Mouse (Mus musculus): ENCODE measurements around the gene 6330409D20Rik. TPM values are rescaled to one million over a fixed set of nuclear protein-coding genes. Genes with fewer than 3 reads are reported as not detected.
A peak's percentile ranks its signal among the peaks of the same experiment; 100 is the strongest.

The 6330409D20Rik gene
- total RNA-seq, 2 experiments from 2014 or later: 1.2 to 1.3 TPM

DNA sequence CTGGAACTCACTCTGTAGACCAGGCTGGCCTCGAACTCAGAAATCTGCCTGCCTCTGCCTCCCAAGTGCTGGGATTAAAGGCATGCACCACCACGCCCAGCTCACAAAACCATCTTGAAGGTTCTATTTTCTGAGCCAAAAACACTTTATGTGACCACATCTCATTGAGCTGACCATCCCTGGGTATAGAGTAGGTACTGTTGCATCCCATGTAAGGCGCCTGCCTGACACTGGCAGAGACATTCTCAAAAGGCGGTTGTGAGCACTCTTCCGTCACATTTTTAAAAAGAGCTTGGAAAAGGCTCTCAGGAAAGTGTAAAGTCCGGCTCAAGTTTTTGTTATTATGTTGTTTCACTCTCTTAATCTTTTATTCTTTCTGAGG lies 15.8 kb upstream of the 6330409D20Rik start:
- no peak for DNase-seq

DNA sequence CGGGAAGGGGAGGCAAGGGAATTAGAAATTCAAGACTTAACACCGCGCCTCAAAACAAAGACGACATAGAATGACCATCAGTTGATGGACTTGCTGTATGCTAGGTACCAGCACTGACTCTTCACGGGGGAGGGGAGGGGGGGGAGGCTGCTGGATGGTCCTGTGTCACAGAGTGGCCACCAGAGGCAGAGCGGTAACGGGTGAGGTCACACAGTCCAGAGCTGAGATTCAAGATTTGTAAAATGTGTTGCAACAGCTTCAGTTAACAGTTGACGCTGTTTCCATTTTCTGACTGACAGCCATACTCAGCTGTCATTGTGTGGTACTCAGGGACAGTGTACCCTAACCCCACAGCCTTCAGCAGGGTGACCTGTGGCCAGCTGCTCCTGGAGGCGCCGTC lies 11.4 kb upstream of the 6330409D20Rik start:
- DNase-seq: no peak

DNA sequence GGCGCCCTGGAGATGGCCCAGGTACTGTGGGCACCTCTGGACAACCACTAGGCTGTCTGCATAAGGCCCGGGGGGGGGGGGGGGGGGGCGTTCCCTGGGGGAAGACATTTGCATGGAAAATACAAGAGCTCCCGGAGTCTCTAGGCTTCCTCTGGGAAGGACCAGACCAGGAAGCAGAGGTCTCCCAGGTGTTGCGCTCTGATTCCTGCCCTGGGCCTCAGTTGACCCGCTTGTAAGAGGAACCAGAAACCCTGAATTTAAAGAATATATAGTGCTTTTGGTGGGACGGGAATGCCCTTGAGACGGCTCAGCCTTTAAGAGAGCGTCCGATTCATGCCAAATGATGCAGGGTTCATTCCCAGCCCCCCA lies 10.8 kb upstream of the 6330409D20Rik start:
- DNase-seq: no peak

DNA sequence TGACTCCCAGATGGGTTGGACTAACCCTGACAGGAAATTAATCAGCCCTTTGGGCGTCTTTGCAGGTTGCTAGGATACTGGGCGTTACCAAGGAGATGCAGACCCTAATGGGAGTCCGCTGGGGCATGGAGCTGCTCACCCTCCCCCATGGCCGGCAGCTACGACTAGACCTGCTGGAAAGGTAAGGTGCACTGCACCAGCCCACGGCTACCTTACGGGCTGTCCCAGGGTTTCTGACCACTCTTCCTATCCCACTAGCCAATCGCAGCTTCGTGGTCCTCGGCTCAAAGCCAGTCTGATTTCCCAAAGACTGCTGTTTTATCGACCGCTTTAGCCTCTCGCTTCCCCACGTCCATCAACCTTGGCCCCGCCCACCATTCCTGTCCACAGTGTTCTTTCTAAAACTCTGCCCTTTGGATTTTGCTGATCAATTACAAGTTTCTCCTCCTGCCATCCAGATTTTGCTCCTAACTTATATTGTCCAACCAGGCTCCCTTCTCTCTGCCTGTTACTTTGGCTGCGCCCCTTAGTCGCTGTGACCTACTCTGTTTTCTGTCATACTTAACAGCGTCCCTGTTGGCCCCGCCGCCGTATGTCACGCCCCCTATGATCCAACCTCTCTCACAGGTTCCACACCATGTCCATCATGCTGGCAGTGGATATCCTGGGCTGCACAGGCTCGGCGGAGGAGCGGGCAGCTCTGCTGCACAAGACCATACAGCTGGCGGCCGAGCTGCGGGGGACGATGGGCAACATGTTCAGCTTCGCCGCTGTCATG lies 10.3 kb upstream of the 6330409D20Rik start:
- no peak for DNase-seq

DNA sequence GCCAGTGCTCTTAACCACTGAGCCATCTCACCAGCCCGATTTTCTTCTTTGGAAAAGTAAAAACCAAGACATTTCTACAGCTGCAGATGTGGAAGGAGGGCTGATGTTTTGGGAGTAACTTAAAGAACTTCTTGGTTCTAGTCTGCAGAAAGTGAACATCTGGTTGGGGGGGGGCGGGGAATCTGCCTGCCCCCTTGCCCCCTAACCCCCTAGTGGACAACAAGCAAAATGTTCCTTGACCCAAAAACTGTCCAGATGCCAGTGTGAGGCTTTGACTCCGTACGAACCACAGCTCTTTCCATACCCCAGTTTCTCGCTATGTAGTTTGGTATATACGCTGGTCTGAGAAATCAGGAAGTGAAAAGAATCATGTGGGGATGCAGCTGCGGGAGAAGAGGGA lies 9.4 kb upstream of the 6330409D20Rik start:
- no peak for DNase-seq

DNA sequence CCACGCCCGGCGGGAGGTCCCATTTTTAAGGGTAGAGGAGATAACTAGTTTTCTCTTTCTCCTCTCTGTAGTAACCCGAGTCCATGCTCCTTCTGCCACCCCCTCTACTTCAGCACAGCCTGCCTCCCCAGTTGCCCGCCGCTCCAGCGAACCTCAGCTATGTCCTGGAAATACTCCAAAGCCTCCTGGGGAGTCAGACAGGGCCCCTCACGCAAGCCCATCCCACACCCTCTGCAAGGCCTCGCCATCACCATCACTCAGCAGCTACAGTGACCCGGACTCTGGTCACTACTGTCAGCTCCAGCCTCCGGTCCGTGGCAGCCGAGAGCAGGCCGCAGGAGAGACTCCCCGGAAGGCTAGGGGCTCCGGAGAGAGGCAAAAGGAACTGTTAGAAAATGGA lies 8.3 kb upstream of the 6330409D20Rik start:
- no peak for DNase-seq

DNA sequence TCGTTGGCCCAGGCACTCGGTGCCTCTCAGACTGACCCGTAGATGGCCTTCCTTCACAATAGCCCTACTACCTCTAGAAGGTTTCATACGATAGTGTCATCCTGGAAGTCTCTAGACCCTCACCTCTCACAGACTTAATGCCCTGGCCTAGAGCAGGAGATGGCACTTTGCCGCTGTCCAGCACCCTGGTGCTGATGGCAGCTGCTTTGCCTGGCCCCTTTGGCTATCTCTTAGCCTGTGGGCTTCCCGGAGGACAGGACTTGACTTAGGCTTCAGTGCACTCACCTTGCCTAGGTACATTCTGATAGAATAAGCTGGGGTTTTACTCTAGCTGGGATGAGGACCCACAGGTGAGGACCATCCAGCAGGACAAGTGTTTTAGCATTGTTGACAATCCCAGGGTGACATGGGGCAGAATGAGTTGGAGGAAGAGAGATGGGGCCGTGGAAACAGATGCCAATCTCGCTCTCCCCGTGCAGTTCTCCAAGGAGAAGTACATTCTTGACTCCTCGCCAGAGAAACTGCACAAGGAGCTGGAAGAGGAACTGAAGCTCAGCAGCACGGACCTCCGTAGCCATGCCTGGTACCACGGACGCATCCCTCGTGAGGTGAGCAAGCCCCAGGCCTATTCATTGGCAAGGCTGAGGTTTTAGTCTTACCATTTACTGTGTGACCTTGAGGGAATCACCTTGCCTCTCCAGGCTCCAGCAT lies 3.6 kb upstream of the 6330409D20Rik start:
- DNase-seq: no peak

DNA sequence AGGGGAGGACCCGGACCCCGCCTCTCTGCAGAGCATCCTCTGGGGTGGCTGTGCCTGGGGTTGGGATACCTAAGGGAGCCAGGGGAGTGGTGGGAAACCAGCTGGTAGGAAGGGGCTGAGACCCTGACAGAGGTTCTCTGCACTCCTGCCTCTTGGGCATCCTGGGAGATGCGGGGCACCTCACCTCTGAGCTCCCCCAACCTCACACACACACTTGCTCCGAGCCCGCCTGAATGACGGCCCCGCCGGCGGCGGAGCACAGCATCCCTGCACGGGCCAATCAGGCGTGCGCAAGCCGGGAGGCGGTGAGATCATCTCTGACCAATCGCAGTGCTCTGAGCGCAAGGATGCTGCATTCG lies 1.3 kb upstream of the 6330409D20Rik start:
- DNase-seq: peak; percentile 83 to 86

DNA sequence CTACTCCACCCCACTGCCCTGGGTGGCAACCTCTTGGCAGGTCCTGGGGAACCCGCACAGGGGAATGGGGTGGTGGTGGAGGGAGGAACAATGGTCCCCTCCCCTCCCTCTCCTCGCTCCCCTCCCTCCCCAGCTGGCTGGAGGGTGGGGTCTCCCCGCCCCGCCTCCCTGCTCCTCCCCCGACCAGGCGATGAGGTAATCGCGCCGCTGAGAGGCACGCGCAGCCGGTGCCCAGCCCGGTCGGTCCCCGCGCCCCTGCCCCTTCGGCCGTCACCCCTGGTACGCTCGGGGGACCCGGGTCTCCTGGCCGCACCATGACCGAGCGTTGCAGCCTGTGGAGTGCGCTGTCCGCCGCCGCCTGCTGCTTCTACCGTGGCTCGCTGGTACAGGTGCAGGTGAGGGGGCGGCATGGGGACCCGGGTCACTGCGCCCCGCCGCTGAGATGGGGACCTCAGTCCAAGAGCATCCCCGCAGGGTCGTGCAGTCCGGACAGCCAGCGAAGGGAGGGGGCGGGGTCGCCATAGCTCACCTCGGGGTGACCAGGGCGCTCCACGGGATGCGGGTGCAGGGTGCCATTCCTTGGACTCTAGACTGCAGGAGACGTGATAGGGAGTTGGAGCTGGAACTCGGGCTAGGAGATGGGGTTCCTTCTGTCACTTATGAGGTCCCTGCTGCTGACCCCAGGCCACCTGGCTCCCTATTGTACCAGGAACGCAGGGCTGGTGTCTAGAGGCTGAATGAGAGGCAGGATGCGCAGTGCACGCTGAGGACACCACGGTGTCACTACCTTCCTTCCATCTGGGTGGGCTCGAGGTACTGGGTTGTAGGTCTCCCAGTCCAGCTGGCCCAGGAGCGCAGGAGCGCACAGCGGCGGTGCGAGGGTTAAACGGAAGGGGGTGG lies 707 bp upstream of the 6330409D20Rik start:
- DNase-seq: peak; percentile 49 to 71

DNA sequence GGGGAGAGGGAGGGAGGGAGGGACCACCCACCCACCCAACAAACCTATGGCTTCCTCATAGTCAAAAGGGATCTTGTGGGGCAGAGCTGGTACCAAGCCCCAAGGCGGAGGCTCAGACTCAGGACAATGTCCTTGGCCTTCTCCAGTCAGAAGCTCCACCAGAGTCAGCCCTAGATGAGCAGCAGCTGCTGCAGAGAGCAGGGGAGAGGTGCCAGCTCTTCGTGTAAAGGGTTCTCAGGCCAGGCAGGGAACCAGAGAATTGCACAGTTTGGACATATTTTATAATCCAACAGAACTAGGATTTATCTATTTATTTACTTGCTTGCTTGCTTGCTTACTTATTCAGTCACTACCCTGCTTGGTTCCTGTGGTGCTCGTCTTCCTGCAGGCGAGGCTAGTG lies 1.5 kb downstream of the 6330409D20Rik start:
- no peak for DNase-seq

DNA sequence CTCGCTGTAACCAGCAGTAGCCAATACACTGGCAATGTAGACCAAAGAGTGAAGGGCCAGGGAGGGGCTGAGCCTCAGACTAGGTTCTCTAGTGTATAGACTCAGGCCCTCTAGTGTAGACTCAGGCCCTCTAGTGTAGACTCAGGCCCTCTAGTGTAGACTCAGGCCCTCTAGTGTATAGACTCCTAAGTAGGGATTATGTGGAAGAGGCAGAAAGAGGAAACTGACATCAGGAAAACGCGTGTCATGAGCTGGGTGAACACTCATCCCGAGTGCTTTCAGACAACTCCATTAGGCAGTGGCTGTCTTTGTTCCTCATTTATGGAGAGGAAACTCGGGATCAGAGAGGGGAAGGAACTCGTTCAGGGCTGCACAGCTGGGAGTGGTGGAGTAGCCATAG lies 3.8 kb downstream of the 6330409D20Rik start:
- DNase-seq: no peak

DNA sequence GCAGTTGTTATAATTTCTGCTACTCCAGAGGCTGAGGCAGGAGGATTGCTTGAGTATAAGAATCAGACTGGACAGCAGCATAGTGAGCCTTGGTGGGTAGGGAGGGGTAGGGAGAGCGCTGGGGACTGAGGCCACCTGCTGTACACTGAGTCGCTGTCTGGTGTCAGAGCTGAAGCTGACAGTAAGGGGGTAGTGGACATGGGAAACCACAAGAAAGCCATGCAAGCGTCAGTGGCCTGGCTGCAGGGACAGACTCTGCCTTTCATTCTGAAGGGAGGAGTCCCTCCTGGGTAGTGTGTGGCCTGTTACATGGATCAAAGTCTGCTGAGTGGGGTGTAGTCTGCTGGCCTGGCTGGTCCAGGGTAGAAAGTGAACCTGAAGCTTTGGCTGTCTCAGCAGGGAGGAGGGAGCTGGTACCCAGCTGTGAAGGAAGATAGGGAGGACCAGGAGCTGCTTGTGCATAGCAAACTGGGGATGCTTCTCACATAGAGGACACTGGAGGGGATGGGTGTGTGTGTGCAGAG lies 4.4 kb downstream of the 6330409D20Rik start:
- DNase-seq: no peak

DNA sequence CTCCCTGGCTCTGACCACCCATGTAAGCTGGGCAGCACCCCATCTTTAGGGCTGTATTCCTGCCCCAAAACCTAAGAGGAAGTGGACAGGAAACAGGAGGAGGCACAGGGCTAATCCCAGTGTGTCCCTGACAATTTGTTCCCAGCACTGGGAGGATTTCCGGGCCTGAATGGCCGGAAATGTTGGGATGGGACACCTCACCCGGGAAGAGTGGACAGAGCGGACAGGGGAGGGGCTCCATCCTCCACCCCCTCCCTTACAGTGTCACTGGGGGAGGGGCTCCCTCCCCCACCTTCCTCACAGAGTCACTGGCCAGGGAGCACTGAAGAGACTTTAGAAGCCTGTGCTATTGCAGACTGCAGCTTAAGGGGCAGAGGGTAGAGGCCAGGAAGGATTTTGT lies 5.9 kb downstream of the 6330409D20Rik start:
- DNase-seq: no peak

DNA sequence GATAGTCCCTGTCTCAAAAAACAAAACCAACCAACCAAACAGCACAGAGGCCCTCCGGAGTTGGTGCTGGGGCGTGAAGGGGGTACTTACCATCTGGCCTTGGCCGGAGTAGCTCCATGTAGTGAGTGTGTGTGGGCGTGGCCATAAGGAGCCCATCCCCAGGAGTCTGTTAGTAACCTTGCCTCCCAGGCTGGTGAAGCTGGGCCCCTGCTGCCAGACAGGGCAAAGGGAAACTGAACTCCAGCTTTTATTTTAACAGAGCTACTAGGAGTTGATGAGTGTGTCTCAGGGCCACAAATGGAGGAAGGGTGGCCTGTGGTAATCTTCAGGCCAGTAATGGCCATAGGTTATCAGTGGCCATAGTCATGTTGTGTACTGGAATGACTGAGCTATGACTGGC lies 6.3 kb downstream of the 6330409D20Rik start:
- DNase-seq: no peak

DNA sequence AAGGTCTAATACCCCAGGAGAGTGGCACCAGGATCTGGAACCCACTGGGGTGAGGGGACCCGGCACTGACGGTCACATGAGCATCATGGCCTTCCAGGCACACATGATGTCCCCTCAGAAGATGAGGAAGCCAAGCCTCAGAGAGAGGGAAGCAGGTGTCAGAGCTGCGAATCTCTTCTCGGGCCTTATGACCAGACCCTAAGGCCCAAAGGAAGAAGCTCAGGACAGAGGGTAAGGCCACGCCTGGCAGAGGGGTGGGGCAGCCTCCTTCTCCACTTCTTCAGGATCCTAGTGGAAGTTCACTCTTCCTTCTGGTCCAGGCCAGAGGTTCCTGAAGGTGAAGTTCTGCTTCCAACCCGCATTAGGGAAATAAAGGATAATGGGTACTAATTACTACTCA lies 8.1 kb downstream of the 6330409D20Rik start:
- no peak for DNase-seq

DNA sequence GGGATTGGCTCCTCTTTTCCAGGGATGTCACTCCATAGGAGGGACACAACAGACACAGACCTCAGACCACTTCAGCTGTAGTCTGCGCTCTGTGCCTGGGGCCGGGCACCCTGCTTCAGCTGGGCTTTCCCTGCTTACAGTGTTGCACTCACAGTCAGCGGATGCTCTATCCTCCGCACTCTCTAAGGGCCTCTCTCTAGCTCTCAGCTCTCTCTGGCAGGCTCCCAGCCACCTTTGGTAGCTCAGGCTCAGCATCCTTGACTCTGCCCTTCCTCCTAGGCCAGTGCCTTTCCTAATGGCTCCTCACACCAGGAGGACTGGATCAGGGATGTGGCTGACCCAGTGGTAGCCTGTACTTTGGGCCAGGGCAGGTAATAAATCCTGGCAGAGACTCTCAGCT lies 8.9 kb downstream of the 6330409D20Rik start:
- DNase-seq: no peak

DNA sequence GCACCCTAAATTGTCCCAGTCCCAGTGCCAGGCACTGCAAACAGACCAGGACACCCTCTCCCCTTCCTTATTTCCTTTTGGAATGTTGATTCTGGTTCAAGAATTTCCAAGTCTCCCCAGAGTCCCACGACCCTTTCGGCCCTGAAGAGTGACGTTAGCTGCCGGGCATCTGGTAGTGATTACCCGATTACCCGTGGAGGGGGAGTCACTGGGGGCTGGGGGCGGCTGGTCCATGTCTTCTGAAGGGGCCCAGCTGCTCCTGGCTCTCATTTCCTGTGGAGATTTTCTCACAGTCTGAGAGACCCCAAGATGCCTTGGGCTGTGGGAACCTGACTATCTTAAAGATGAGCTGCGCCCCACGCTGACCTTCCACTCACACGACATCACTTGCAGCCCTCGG lies 10.0 kb downstream of the 6330409D20Rik start:
- no peak for DNase-seq

DNA sequence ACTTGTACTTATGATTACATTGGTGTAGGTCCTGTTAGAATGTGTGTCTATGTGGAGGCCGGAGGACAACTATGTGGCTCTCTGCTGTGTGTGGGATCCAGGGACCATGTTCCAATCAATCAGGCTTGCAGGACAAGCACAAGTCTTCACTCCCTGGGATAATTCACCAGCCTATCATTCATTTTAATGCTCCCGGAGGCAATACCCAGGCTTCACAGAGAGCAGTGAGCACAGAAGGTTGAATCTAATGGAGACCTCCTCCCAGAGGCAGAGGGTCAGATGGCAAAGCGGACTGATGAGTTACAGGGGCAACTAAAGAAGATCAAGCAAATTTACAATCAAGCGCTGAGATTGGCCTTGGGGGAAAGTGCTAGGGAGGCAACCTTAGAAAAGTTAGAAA lies 11.3 kb downstream of the 6330409D20Rik start:
- DNase-seq: no peak

DNA sequence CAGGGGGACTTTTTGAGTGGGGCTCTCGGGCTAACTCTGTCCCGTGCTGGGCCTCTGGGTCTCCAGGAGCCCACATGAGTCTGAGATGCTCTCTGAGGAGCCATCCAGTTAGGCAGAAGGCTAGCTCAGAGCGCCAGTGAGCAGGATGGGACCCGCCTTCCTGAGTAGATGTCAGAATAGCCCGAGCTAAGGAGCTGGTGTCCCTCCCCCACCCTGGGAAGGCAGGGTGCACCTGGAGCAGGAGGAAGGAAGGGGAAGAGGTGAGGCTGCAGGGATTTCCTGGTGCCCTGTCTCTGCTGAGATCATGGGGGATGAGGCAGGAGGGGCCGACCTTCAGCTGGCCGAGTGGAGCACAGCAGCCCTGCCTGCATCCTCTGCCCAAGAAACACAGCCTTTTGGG lies 12.4 kb downstream of the 6330409D20Rik start:
- DNase-seq: no peak

DNA sequence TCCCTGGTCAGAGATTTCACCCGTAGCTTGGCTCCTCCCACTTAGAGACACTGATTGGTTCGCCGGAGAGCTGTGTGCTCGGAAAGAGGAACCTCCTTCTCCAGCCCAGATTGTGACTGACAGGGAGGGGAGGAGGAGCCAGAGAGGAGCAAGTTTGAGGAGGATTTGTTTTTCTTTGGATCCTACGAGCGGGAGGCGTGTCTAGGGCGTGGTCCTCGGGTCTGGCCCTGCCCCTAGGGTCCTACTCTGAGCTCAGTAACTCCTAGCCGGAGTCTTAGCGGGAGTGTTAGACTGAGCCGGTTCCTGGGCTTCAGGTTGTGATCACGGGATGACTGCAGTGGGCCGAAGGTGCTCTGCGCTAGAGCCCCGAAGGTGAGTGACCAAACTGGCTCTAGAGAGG lies 13.4 kb downstream of the 6330409D20Rik start:
- DNase-seq: peak; percentile 78 to 83

DNA sequence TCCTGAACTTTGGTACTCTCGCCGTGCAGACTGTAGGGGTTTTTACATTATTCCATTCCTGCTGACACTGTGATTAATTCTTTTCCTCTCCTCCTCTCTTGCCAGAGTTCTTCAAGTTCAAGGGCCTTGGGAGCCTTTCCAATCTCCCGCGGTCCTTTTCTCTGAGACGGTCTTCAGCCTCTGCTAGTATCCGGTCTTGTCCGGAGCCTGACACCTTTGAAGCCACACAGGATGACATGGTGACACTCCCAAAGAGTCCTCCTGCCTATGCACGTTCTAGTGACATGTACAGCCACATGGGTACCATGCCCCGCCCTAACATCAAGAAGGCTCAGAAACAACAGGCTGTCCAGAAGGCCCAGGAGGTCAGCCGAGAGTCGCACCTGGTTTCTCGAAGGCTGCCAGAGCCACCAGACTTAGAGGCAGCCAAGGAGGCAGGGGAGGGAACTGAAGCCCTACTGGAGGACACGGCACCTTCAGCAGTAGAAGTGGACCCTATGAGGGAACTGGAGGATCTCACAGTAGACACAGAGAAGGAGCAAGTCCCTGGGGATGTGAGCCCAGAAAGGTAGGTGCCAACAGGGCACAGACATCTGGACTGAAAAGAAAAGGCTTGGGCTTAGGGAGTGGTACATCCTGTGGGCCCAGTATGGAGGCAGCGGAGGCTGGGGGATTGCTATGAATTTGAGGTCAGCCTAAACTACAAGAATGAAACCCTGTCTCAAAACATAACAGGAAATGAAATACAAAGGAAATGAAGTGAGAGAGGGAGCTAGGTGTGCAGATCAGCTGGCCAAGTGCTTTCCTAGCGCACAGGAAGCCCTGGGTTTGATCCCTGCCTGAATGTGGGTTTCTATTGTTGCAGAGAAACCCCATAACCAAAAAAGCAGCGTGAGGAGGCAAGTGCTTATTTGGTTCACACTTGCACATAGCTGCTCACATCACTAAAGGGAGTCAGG lies 15.7 kb downstream of the 6330409D20Rik start:
- no peak for DNase-seq

DNA sequence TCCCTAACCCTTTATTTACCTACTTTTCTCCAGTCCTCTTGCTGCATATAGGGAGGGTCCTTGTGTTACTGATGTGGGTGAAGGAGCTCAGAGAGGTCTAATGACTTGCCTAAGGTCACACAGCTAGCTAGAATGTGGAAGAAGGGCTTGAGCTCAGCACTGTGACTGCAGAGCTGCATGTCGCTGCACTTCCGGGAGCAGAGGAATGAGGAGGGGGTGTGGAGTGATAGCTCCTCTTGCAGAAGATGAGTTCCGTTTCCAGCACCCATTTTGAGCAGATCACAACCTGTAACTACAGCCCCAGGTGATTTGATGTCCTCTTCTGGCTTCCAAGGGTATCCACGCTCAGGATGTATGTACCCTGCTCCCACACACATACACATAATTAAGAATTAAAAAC lies 16.7 kb downstream of the 6330409D20Rik start:
- DNase-seq: no peak

Measured in layer of hippocampus, postnatal 36 days (tissue).